Mouse (Mus musculus) neural tube, embryonic 10.5 days (tissue): ENCODE measurements at regions not wholly inside any gene's neighbourhood (a gene's known extent, or its start where the extent isn't known, plus 50 kb on each side); places are given as distances from the start of the nearest gene placed in this dataset.

Experiments
- DNase-seq: peaks from one replicate; pipeline ENCODE4 v3.0.0-alpha.2; 2017; ENCODE audit warnings: low spot score; ENCODE audit errors: extremely low spot score

DNA sequence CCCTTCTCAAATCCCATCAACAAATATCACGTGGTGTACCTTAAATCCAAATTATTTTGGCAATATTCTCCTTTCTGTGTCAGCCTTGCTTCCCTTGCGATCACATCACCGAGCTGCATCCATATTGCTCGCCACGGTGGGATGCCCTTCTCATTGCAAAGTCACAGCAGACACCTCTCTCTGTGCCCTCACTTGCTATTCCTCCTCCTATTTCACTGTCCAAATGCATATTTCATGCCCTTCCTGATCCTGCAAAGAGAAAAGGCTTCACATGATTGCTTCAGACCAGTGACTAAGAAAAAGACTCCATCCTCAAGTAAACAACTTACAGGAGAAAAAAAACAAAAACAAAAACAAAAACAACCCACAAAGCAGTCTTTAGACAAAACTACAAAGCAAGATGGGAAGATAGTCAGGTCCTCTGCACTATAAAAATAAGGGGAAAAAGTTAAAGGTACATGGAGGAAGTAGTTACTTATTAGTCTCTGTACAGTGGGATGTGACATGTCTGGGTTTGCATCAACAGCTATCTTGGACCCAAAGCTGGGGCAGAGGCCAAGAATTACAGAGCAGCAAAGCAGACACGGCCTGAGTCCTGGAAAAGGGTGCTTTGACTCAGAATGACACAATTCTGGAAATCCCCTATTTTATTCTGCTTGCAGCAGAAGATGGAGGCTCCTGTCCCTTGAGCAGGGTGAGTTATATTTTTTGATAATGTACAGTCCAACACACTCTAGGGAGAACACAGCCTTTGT lies 349.3 kb downstream of the Zfp619 start:
- DNase-seq: no peak

DNA sequence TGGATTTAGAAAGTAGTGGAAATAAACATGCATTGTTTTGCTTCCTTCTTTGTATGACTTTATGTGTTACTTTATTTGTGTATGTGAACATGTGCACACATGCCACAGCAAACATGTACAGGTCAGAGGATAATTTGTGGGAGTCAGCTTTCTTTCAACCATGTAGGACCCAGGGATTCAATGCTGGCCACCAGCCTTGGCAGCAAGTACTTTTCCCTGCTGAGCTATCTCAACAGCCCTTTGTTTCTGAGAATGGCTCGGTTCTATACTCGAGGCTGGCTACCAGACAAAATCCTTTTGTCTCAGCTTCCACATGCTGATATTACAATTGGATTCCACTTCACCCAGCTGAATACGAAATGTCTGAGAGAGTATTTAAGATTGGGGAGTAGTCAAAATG lies 349.9 kb downstream of the Zfp619 start:
- DNase-seq: no peak

GRCm38 (mm10) chr7:39882113-39882512 lies 364.5 kb downstream of the Zfp619 start:
- DNase-seq: no peak

GRCm38 (mm10) chr7:39894208-39894896 lies 376.8 kb downstream of the Zfp619 start:
- DNase-seq: no peak

DNA sequence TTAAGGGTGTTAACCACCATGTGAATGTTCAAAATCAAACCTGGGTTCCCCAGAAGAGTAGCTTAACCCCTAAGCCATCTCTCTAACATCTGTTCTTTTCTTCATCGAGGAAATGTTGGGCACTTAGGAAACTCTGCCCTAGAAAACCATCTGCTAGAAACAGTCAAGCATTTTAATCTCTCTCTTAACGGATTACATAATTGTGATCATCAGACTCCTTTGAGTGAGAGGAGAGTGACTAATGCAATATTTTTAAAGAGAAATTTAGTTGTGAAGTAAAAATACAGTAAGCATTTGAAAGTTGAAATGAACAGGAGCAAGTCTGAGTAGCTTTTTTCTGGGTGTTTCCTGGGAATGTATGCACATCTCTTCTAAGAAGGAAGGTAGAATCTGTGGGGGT lies 379.4 kb downstream of the Zfp619 start:
- no peak for DNase-seq

GRCm38 (mm10) chr7:39898268-39898667 lies 380.7 kb downstream of the Zfp619 start:
- no peak for DNase-seq

- no peak for DNase-seq
Observed at GRCm38 (mm10) chr7:39933946-39934345, 416.4 kb downstream of the Zfp619 start.

GRCm38 (mm10) chr7:39937262-39937661 lies 419.7 kb downstream of the Zfp619 start:
- no peak for DNase-seq

GRCm38 (mm10) chr7:39942262-39942900 lies 424.8 kb downstream of the Zfp619 start:
- DNase-seq: no peak

DNA sequence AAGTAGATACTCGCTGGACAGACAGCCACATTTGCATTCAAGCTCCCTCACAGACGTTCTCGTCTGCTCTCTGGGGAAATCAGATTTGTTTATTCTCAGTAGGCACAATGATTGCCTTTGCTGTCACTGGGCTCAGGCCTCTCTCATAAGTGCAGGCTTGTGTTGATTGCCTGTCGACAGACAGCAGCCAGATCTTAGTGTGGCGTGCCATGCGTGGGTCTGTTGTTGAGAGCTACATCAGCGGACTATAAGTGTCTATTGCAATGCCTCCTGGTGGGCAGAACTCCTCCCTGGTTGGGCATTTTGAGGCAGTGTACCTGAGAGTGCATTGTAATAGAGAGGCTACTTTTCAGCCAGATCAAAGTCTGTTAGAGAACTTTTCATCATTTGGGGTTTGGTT lies 436.5 kb downstream of the Zfp619 start:
- no peak for DNase-seq

GRCm38 (mm10) chr7:39954931-39955330 lies 437.4 kb downstream of the Zfp619 start:
- no peak for DNase-seq

DNA sequence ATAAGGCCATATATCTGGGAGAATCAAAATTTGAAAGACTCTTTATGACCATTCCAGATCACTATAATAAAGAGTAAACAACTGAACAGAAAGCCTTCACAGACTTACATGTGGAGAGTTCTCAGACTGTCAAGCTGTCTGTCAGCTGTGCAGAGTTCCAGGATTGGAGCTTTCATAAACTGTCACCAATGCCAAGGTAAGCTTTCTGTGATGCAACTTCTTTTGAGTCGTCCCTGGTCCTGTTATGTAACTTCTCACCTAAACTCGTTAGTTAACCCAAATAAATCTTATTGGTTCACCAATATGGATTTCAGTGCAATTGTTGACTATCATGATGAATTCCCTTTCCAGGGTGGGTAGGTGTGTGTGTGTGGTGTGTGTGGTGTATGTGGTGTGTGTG lies 460.6 kb downstream of the Zfp619 start:
- no peak for DNase-seq

- no peak for DNase-seq
Observed at GRCm38 (mm10) chr7:39981647-39982046, 464.1 kb downstream of the Zfp619 start.
